Mouse (Mus musculus): ENCODE data around the gene Mmp2. TPM values are rescaled to one million over a fixed set of nuclear protein-coding genes. Genes with fewer than 3 reads are reported as not detected.

The Mmp2 gene
- polyA plus RNA-seq, 1 experiment: 18.3 TPM

- H3K4me1 ChIP-seq (ENCODE audit: control insufficient read depth, insufficient read depth, insufficient read length): no peaks in the 10 kb centered on the region
- H3K4me3 ChIP-seq (ENCODE audit: extremely low read depth, insufficient read depth, insufficient read length): no peak overlapping the region
- H3K27me3 ChIP-seq (ENCODE audit: control insufficient read depth, insufficient read depth, low read length): no peaks in the 10 kb centered on the region
- H3K36me3 ChIP-seq (ENCODE audit: control insufficient read depth, insufficient read depth, low read length): no peaks in the 10 kb centered on the region
- H3K27ac ChIP-seq (ENCODE audit: insufficient read depth, low read length): no peak overlapping the region
- TF ChIP-seq POLR2A (IDR thresholded peaks at IDR 0.05; ENCODE audit: low read depth, low read length) (no peak), CTCF (IDR thresholded peaks at IDR 0.05; ENCODE audit: extremely low read depth, insufficient read depth, insufficient read length, insufficient replicate concordance) (no peak)
- 86% methylated on average over 7 of the region's 7 CpGs for WGBS
- DNase-seq (ENCODE audit: low read depth in 1 of 2, low spot score in 2 of 2): no peak
Measured at GRCm38 (mm10) chr8:92797527-92797931, 29.6 kb upstream of the Mmp2 start.

- TF ChIP-seq POLR2A (IDR thresholded peaks at IDR 0.05; ENCODE audit: low read depth, low read length) (no peak), CTCF (IDR thresholded peaks at IDR 0.05; ENCODE audit: extremely low read depth, insufficient read depth, insufficient read length, insufficient replicate concordance) (no peak)
- H3K4me3 ChIP-seq (ENCODE audit: extremely low read depth, insufficient read depth, insufficient read length): no peak overlapping the region
- no peaks in the 10 kb centered on the region for H3K4me1 ChIP-seq (ENCODE audit: control insufficient read depth, insufficient read depth, insufficient read length)
- DNase-seq (ENCODE audit: low read depth in 1 of 2, low spot score in 2 of 2): no peak
- no peak overlapping the region for H3K27ac ChIP-seq (ENCODE audit: insufficient read depth, low read length)
- no peaks in the 10 kb centered on the region for H3K27me3 ChIP-seq (ENCODE audit: control insufficient read depth, insufficient read depth, low read length)
- no peaks in the 10 kb centered on the region for H3K36me3 ChIP-seq (ENCODE audit: control insufficient read depth, insufficient read depth, low read length)
- 91% methylated on average over 11 of the region's 11 CpGs for WGBS
Measured at GRCm38 (mm10) chr8:92799406-92799805, 27.7 kb upstream of the Mmp2 start.

GRCm38 (mm10) chr8:92801231-92801630 is 25.9 kb upstream of the Mmp2 start:
- WGBS: 75% methylated on average over 8 of the region's 8 CpGs
- H3K36me3 ChIP-seq (ENCODE audit: control insufficient read depth, insufficient read depth, low read length): no peaks in the 10 kb centered on the region
- DNase-seq (ENCODE audit: low read depth in 1 of 2, low spot score in 2 of 2): no peak
- H3K4me1 ChIP-seq (ENCODE audit: control insufficient read depth, insufficient read depth, insufficient read length): no peaks in the 10 kb centered on the region
- no peak for TF ChIP-seq POLR2A (IDR thresholded peaks at IDR 0.05; ENCODE audit: low read depth, low read length)
- no peak for TF ChIP-seq CTCF (IDR thresholded peaks at IDR 0.05; ENCODE audit: extremely low read depth, insufficient read depth, insufficient read length, insufficient replicate concordance)
- H3K4me3 ChIP-seq (ENCODE audit: extremely low read depth, insufficient read depth, insufficient read length): no peak overlapping the region
- no peak overlapping the region for H3K27ac ChIP-seq (ENCODE audit: insufficient read depth, low read length)
- H3K27me3 ChIP-seq (ENCODE audit: control insufficient read depth, insufficient read depth, low read length): no peaks in the 10 kb centered on the region

- Histone ChIP-seq H3K36me3 (ENCODE audit: control insufficient read depth, insufficient read depth, low read length) (no peaks in the 10 kb centered on the region), H3K27ac (ENCODE audit: insufficient read depth, low read length) (no peak overlapping the region), H3K4me3 (ENCODE audit: extremely low read depth, insufficient read depth, insufficient read length) (no peak overlapping the region), H3K4me1 (ENCODE audit: control insufficient read depth, insufficient read depth, insufficient read length) (no peaks in the 10 kb centered on the region), H3K27me3 (ENCODE audit: control insufficient read depth, insufficient read depth, low read length) (no peaks in the 10 kb centered on the region)
- TF ChIP-seq POLR2A (IDR thresholded peaks at IDR 0.05; ENCODE audit: low read depth, low read length): no peak
- TF ChIP-seq CTCF (IDR thresholded peaks at IDR 0.05; ENCODE audit: extremely low read depth, insufficient read depth, insufficient read length, insufficient replicate concordance): no peak
- DNase-seq (ENCODE audit: low read depth in 1 of 2, low spot score in 2 of 2): no peak
- 71% methylated on average over 3 of the region's 3 CpGs for WGBS
Measured at GRCm38 (mm10) chr8:92802591-92802990, 24.5 kb upstream of the Mmp2 start.

- Histone ChIP-seq H3K4me1 (ENCODE audit: control insufficient read depth, insufficient read depth, insufficient read length) (no peaks in the 10 kb centered on the region), H3K4me3 (ENCODE audit: extremely low read depth, insufficient read depth, insufficient read length) (no peak overlapping the region), H3K27ac (ENCODE audit: insufficient read depth, low read length) (no peak overlapping the region), H3K27me3 (ENCODE audit: control insufficient read depth, insufficient read depth, low read length) (no peaks in the 10 kb centered on the region), H3K36me3 (ENCODE audit: control insufficient read depth, insufficient read depth, low read length) (no peaks in the 10 kb centered on the region)
- TF ChIP-seq CTCF (IDR thresholded peaks at IDR 0.05; ENCODE audit: extremely low read depth, insufficient read depth, insufficient read length, insufficient replicate concordance): no peak
- TF ChIP-seq POLR2A (IDR thresholded peaks at IDR 0.05; ENCODE audit: low read depth, low read length): no peak
- WGBS: 79% methylated on average over 2 of the region's 2 CpGs
- no peak for DNase-seq (ENCODE audit: low read depth in 1 of 2, low spot score in 2 of 2)
Measured at GRCm38 (mm10) chr8:92812773-92813172, 14.3 kb upstream of the Mmp2 start.

GRCm38 (mm10) chr8:92815661-92816060 is 11.4 kb upstream of the Mmp2 start:
- no peaks in the 10 kb centered on the region for H3K27me3 ChIP-seq (ENCODE audit: control insufficient read depth, insufficient read depth, low read length)
- no peak overlapping the region for H3K27ac ChIP-seq (ENCODE audit: insufficient read depth, low read length)
- no peak overlapping the region for H3K4me3 ChIP-seq (ENCODE audit: extremely low read depth, insufficient read depth, insufficient read length)
- no peaks in the 10 kb centered on the region for H3K4me1 ChIP-seq (ENCODE audit: control insufficient read depth, insufficient read depth, insufficient read length)
- H3K36me3 ChIP-seq (ENCODE audit: control insufficient read depth, insufficient read depth, low read length): no peaks in the 10 kb centered on the region
- no peak for TF ChIP-seq CTCF (IDR thresholded peaks at IDR 0.05; ENCODE audit: extremely low read depth, insufficient read depth, insufficient read length, insufficient replicate concordance)
- TF ChIP-seq POLR2A (IDR thresholded peaks at IDR 0.05; ENCODE audit: low read depth, low read length): no peak
- DNase-seq (ENCODE audit: low read depth in 1 of 2, low spot score in 2 of 2): no peak
- 86% methylated on average over 5 of the region's 5 CpGs for WGBS

GRCm38 (mm10) chr8:92817928-92818818 is 8.9 kb upstream of the Mmp2 start:
- no peaks in the 10 kb centered on the region for H3K4me1 ChIP-seq (ENCODE audit: control insufficient read depth, insufficient read depth, insufficient read length)
- no peaks in the 10 kb centered on the region for H3K27me3 ChIP-seq (ENCODE audit: control insufficient read depth, insufficient read depth, low read length)
- H3K36me3 ChIP-seq (ENCODE audit: control insufficient read depth, insufficient read depth, low read length): no peaks in the 10 kb centered on the region
- H3K27ac ChIP-seq (ENCODE audit: insufficient read depth, low read length): no peak overlapping the region
- 16% methylated on average over 6 of the region's 6 CpGs for WGBS
- no peak overlapping the region for H3K4me3 ChIP-seq (ENCODE audit: extremely low read depth, insufficient read depth, insufficient read length)
- TF ChIP-seq POLR2A (IDR thresholded peaks at IDR 0.05; ENCODE audit: low read depth, low read length) (no peak), CTCF (IDR thresholded peaks at IDR 0.05; ENCODE audit: extremely low read depth, insufficient read depth, insufficient read length, insufficient replicate concordance) (peak; percentile 94)
- DNase-seq (ENCODE audit: low read depth in 1 of 2, low spot score in 2 of 2): peak; percentile 41 to 56

Data from spleen, adult 2 months (tissue).